Mouse (Mus musculus) kidney, adult 2 months (tissue): ENCODE data around the gene E2f4. TPM values are rescaled to one million over a fixed set of nuclear protein-coding genes. Genes with fewer than 3 reads are reported as not detected.

Source experiments
- DNase-seq: peaks from one replicate; pipeline ENCODE4 v3.0.0; 2021
- H3K27ac ChIP-seq: fragments of 200-500 bp; 2 replicates; pipeline ENCODE4 v1.5.1; 2012; ENCODE audit warnings: low read depth, low read length, control low read depth, inconsistent platforms; ENCODE audit not compliant: insufficient read depth
- H3K27me3 ChIP-seq: fragments of 200-500 bp; replicated peaks from 2 replicates; pipeline ENCODE4 v1.6.1; 2012; ENCODE audit warnings: mild to moderate bottlenecking, moderate library complexity, low read length, inconsistent platforms; ENCODE audit not compliant: control insufficient read depth, insufficient read depth
- H3K36me3 ChIP-seq: fragments of 200-500 bp; 2 replicates; pipeline ENCODE4 v1.6.1; 2012; ENCODE audit warnings: mild to moderate bottlenecking, moderate library complexity, low read length, inconsistent platforms; ENCODE audit not compliant: control insufficient read depth, insufficient read depth
- H3K4me1 ChIP-seq: fragments of 200-500 bp; 2 replicates; pipeline ENCODE4 v1.6.1; 2011; ENCODE audit warnings: low read length; ENCODE audit not compliant: control insufficient read depth, insufficient read depth
- H3K4me3 ChIP-seq: fragments of 200-500 bp; 2 replicates; pipeline ENCODE4 v1.5.1; 2011; ENCODE audit warnings: mild to moderate bottlenecking, low read depth, low read length, control low read depth; ENCODE audit not compliant: insufficient read depth
- CTCF ChIP-seq: fragments of 200-500 bp; conservative IDR thresholded peaks from 2 replicates; pipeline ENCODE4 v1.5.1; 2011; ENCODE audit warnings: low read depth, mild to moderate bottlenecking, control low read depth, low read length, moderate library complexity, mixed read lengths; ENCODE audit not compliant: insufficient read depth, insufficient read length
- POLR2A ChIP-seq: fragments of 200-500 bp; IDR thresholded peaks from one replicate; pipeline ENCODE4 v1.6.1; 2011; ENCODE audit warnings: low read depth, low read length, control low read depth
- WGBS: fragments of 180-500 bp; shearing (Covaris S2); methylation state at CpG from one replicate; pipeline ENCODE4 v1.1.7; 2018; 5-methylcytosine and 5-hydroxymethylcytosine counted together
- polyA plus RNA-seq: library from polyadenylated mRNA; depleted of rRNA; stranded (reverse); fragments of >200 nt; gene quantifications from 2 replicates; pipeline ENCODE4 v1.2.3, GENCODE M21; 2012

E2f4 gene
- polyA plus RNA-seq, 1 experiment = 88.1 TPM

- H3K36me3 ChIP-seq = peaks cover 7% of the 10 kb centered on the region
- WGBS = 59% methylated on average over 2 of the region's 2 CpGs
Measured at GRCm38 (mm10) chr8:105332523-105332922, 35.1 kb downstream of the E2f4 start.

DNA sequence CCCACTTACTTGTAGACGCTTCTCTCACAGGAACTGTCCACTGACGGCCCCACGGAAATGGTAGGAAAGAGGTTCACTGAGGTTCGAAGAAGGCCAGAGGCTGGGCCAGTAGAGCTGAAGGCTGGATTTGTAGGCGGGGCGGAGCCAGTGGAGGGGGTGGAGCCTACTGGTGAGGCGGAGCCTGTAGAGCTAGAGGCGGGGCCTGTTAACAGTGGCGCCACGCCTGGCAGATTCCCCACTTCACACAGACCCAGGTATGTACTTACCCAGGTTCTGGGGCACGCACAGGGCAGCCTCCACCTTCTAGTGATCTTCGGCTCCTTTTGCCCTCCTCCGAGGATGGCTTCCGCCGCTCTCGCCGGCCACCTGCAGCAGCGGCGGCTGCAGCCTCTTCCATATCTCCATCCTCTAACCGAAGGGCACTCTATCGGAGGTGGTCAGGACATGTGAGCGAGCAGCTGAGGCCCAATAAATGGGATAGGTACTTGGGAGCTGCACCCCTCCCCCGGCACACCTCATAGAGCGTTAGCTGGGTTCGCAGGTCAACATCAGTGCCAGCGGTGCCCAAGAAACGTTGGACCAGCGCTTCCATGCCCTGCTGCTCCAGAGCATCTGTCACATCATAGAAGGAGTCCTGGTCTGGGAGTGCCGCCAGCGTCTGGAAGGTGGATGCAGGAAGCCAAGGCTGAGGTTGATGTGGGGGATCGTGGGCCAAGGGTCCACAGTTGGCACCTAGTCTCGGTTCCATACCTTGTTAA, 39.1 kb downstream of the E2f4 start:
- TF ChIP-seq CTCF (no peak), POLR2A (no peak)
- no peaks in the 10 kb centered on the region; the same call in none of the 2 replicates for H3K36me3 ChIP-seq
- H3K27me3 ChIP-seq = no peaks in the 10 kb centered on the region
- H3K27ac ChIP-seq = no peak overlapping the region
- H3K4me3 ChIP-seq = no peak overlapping the region
- WGBS = 80% methylated on average over 32 of the region's 32 CpGs
- no peak for DNase-seq
- no peaks in the 10 kb centered on the region for H3K4me1 ChIP-seq

More at GRCm38 (mm10) chr8:105332523-105332922, 35.1 kb downstream of the E2f4 start:
- H3K27me3 ChIP-seq = no peaks in the 10 kb centered on the region
- TF ChIP-seq CTCF (no peak), POLR2A (no peak)
- H3K4me1 ChIP-seq = peaks cover 3% of the 10 kb centered on the region
- H3K4me3 ChIP-seq = no peak overlapping the region
- no peak overlapping the region for H3K27ac ChIP-seq
- no peak for DNase-seq

DNA sequence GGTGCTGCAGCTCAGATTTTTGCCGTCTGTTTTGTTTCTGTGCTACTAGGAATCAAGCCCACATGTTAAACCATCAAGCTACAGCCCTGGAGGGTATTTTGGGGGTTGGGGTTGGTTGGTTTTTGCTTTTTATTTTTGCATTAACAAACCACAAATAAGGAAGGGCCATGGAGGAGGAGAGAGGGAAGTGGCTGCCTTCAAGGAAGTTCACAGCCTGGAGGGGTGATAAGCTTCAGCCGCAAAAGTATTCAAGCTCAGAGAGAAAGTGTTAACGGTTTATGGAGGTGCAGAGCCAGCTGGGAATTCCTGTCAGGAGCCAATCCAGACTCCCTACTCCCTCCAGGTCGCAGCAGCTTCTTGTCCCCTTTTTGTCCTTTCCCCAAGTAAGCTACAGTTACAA, 41.5 kb downstream of the E2f4 start:
- Histone ChIP-seq H3K27me3 (no peaks in the 10 kb centered on the region), H3K27ac (no peak overlapping the region), H3K4me3 (no peak overlapping the region), H3K4me1 (no peaks in the 10 kb centered on the region), H3K36me3 (no peaks in the 10 kb centered on the region)
- WGBS = 52% methylated on average over 4 of the region's 4 CpGs
- no peak for DNase-seq
- TF ChIP-seq CTCF (no peak), POLR2A (no peak)

DNA sequence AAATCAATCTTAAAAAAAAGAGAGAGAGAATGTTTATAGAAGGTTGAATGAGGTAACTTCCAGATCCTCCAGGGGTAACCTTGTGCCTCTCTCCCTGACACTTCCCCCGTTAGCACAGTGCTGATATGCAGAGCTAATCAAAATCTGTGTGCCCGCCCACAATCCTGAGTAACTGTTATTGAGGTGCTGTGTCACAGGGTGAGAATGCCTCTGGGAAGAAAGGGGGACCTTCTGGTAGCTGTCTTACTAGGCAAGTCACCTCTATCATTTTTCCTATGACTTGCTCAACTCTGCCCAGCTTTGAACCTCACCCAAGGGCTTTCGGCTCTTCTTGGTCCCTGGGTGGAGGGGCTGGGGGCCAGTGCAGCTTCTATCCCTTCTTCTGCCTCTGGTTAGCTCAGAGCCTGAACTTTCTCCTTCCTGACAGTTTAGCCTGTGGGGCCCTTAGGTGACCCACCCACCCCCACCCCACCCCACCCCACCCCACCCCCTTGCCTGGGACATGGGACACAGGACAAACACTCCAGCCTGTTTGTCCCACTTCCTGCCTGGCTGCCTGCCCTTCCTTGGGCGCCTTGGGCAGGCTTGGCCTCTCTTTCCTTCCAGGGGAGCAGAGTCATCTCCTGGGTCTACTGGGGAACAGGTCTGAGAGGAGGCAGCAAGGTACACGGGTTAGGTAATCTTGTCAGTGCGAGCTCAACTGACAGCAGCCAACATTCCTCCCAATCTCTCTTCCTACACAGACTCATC, 42.6 kb downstream of the E2f4 start:
- H3K27ac ChIP-seq = peak overlapping the region; percentile 35
- WGBS = 54% methylated on average over 6 of the region's 6 CpGs
- H3K4me3 ChIP-seq = no peak overlapping the region
- H3K27me3 ChIP-seq = no peaks in the 10 kb centered on the region
- no peak for TF ChIP-seq POLR2A
- TF ChIP-seq CTCF = no peak
- H3K4me1 ChIP-seq = no peaks in the 10 kb centered on the region; the same call in 1 of the 2 replicates
- no peaks in the 10 kb centered on the region for H3K36me3 ChIP-seq
- DNase-seq = peak; percentile 71

GRCm38 (mm10) chr8:105341399-105341798, 43.9 kb downstream of the E2f4 start:
- no peak for TF ChIP-seq POLR2A
- no peak for TF ChIP-seq CTCF
- WGBS = 66% methylated on average over 8 of the region's 8 CpGs
- no peak for DNase-seq
- H3K36me3 ChIP-seq = no peaks in the 10 kb centered on the region
- H3K27ac ChIP-seq = no peak overlapping the region
- no peaks in the 10 kb centered on the region; the same call in 1 of the 2 replicates for H3K4me1 ChIP-seq
- no peaks in the 10 kb centered on the region for H3K27me3 ChIP-seq
- H3K4me3 ChIP-seq = no peak overlapping the region

DNA sequence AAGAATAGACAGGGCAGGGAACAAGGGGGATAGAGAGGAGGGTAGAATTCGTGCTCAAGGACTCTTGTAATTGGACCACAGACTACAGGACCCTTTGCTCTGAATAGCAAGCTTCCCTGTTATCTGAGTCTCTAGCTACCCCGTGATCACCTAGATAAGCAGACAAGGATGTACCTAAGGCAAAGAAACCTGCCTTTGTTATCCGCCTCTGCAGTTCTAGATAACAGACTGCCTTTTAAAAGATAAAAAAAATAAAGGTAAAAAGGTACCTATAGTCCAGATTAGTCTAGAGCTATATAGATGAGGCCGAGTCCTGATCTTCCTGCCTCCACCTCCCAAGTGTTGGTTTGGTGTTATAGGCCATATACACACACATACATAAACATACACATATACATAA, 45.3 kb downstream of the E2f4 start:
- no peak for TF ChIP-seq POLR2A
- TF ChIP-seq CTCF = no peak
- H3K27me3 ChIP-seq = no peaks in the 10 kb centered on the region
- H3K36me3 ChIP-seq = no peaks in the 10 kb centered on the region
- no peaks in the 10 kb centered on the region; the same call in 1 of the 2 replicates for H3K4me1 ChIP-seq
- 92% methylated on average over 4 of the region's 4 CpGs for WGBS
- no peak overlapping the region for H3K4me3 ChIP-seq
- DNase-seq = no peak
- H3K27ac ChIP-seq = no peak overlapping the region
